Mouse (Mus musculus): Measurements from ENCODE around the gene Atp1b2. TPM values are rescaled to one million over a fixed set of nuclear protein-coding genes. Genes with fewer than 3 reads are reported as not detected.
A peak's percentile ranks its signal among the peaks of the same experiment; 100 is the strongest.

The Atp1b2 gene
- total RNA-seq, 2 experiments from 2014 or later, result 402 to 407 TPM

- DNase-seq (ENCODE audit: low spot score in 2 of 2), result no peak
These were observed 3.7 kb upstream of the Atp1b2 start for GRCm38 (mm10) chr11:69609416-69609815.

- no peak for DNase-seq (ENCODE audit: low spot score in 2 of 2)
These were observed 2.8 kb upstream of the Atp1b2 start for GRCm38 (mm10) chr11:69608525-69608924.

GRCm38 (mm10) chr11:69606832-69607231 lies 1.1 kb upstream of the Atp1b2 start:
- no peak for DNase-seq (ENCODE audit: low spot score in 2 of 2)

- DNase-seq (ENCODE audit: low spot score in 2 of 2), result no peak
These were observed 701 bp upstream of the Atp1b2 start for GRCm38 (mm10) chr11:69606491-69606795.

DNA sequence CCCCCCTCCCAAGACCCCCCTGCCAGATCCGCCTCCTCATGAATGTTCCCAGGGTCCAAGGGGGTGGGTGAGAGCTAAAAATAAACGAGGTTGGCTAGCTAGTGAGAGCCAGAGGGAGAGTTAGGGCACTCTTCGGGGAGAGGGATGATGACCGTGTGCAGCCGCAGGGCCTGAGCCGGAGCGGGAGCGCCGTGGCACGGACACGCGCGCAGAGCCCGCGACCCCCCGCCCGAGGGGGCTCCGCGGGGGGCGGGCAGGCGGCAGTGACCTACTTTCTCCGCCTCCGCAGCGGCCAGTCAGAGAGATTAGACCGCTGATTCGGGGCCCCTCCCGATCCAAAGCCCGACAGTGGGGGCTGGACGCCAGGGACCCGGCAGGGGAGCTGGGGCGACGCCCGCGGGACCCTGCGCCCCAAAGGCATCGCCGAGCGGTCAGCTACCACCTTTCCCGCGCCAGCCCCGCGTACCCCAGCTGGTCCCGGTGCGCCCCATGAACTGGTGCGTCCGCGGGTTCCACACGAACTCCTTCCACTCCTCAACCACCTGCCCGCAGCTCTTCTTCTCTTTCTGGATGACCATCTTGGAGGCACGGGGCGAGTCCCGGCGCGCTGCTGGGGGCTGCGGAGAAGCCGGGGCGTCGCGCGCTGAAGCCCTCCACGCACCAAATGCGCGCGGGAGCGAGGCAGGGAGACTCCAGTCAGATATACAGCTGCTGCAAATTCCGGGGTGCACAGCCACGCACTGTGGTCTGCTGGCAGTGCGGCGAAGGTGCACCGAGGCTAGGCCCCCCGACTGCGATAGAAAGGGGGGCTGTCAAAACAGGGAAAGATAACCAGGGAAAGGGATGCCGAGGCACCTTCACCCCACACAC lies 712 bp downstream of the Atp1b2 start:
- peak in 1 of 2 experiments; percentile 33 for DNase-seq (ENCODE audit: low spot score in 2 of 2)

- no peak for DNase-seq (ENCODE audit: low spot score in 2 of 2)
These were observed 1.4 kb downstream of the Atp1b2 start for GRCm38 (mm10) chr11:69604347-69604746.

DNA sequence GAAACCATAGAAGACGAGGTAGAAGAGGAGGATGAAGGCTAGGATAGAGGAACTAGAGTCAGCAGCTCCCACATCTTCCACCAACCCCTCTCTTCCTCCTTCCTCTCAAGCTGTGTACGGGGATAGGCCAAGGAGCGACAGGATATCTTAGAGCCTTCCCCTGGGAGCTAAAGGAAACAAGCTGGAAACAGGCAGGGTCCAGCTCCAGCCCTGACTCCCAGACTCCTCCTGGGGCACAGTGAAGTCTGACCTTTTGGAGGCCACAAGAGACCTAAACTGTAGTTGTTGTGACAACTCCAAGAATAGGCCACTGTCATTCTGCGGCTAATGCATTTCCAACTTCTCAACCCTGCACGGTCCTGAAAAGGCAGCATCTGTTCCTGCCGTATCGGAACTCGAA lies 2.2 kb downstream of the Atp1b2 start:
- DNase-seq (ENCODE audit: low spot score in 2 of 2), result no peak

DNA sequence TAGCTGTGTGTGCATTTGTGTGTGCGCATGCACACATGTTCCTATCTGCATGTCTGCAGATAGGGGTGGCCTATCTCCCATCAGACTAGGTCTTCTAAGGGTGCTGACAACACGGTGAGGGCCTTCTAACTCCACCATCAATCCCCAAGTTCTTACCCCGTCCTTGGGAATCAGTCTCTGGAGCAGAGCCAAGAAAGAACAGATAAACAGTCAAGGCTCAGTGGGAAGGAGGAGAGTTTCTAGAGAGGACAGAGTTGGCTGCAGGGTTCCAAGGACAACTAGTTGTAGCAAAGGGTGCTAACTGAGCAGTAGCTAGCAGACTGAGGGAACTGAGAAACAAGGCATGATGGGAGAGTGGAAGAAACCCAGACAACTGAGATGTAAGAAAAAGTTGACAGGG lies 4.0 kb downstream of the Atp1b2 start:
- no peak for DNase-seq (ENCODE audit: low spot score in 2 of 2)

- peak; percentile 52 to 70 for DNase-seq (ENCODE audit: low spot score in 2 of 2)
These were observed 5.6 kb downstream of the Atp1b2 start for GRCm38 (mm10) chr11:69600098-69600497.

GRCm38 (mm10) chr11:69599436-69599835 lies 6.3 kb downstream of the Atp1b2 start:
- no peak for DNase-seq (ENCODE audit: low spot score in 2 of 2)

DNA sequence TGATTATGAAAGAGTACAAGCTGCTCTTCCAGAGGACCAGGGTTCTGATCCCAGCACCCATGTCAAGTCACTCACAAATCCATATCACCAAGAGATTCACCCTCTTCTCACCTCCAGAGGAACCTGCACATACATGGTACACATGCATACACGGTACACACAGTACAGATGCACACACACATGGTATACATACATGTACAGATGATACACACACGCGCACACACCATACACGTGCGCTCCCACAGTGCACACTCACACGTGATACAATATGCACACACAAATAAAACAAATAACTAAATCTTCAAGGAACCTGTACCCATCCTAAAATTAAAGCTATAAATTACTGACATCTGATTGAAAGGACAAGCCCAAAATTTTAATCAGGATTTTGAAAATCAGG lies 10.9 kb downstream of the Atp1b2 start:
- DNase-seq (ENCODE audit: low spot score in 2 of 2), result no peak

DNA sequence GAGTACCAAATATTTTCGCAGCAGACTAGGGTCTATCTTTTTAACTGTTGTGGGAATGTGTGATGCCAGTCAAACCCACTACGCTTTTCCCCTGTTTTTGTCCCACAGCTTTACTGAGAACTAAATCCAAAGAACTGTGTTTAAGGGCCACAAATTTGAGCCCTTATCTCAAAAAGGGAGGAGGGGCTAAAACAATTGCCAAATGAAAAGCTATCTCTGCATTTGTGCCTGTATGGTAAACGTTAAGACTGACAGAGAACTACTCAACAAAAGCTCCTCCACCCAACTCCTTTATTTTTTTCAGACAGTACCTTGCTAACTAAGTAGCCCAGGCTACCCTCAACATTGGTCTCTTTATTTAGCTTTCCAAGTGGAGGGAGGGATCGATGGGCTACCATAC lies 12.9 kb downstream of the Atp1b2 start:
- no peak for DNase-seq (ENCODE audit: low spot score in 2 of 2)

- DNase-seq (ENCODE audit: low spot score in 2 of 2), result peak; percentile 49 to 68
These were observed 13.7 kb downstream of the Atp1b2 start for GRCm38 (mm10) chr11:69591899-69592637.

- no peak for DNase-seq (ENCODE audit: low spot score in 2 of 2)
These were observed 14.3 kb downstream of the Atp1b2 start for GRCm38 (mm10) chr11:69591424-69591823.

DNA sequence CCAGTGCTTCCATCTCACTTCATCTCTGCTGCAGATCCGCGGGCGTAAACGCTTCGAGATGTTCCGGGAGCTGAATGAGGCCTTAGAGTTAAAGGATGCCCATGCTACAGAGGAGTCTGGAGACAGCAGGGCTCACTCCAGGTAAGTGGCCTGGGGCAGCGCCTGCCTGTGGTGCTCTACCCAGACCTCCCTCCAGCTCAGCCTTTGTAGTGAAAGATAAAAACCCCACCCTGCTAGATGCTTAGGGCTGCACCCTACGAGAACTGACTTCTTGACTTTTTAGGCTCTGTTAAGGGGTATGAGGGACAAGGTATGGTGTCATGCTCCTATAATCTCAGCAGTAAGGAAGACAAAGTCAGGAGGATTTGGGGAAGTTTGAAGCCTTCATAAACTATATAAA lies 15.1 kb downstream of the Atp1b2 start:
- DNase-seq (ENCODE audit: low spot score in 2 of 2), result no peak

DNA sequence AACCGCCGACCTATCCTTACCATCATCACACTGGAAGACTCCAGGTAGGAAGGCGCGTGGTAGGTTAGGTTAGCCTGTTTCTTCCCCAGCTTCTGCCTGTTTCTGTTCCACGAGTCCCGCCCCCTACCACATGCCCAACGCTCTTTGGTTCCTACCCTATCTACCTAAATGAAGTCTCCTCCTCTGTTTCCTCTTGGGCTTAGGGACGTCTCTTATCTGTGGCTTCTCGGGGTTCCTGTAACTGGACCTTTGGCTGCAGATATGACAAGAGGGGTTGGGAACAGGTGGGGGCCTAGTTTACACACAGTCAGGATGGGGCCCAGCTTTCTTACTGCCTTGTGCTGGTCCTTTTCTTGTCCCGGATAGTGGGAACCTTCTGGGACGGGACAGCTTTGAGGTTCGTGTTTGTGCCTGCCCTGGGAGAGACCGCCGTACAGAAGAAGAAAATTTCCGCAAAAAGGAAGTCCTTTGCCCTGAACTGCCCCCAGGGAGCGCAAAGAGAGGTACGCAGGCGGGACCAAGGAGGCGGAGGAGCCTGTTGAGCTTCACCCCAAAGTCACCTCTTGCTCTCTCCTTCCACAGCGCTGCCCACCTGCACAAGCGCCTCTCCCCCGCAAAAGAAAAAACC lies 16.4 kb downstream of the Atp1b2 start:
- no peak for DNase-seq (ENCODE audit: low spot score in 2 of 2)

DNA sequence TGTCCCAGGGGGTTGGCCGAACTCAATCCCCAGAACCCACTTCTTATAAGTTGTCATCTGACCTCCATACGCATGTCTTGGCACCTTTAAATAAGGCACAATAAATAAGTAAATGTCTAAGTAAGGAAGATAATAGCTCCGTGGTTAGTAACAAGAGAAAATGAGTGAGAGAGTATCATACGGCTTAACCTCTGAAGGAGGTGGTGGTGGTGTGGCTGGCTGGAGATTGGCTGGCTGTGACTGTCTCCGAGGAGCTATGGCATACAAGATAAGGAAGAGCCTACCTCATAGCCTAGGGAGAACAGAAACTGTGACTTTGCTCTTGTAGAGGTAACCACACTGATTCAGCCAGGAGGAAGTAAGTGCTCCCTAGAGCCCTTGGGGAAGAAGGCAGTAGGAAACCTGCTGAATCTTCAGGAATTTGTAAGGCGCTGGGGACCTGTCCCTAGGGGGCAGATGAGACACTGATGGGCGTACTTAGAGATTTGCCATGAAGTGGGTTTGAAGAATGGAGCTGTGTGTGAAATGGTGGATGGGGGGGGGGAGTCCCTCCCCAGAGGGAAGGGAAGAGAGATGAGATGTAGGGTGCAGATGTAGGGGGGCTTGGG lies 19.9 kb downstream of the Atp1b2 start:
- no peak for DNase-seq (ENCODE audit: low spot score in 2 of 2)

GRCm38 (mm10) chr11:69584937-69585336 lies 20.8 kb downstream of the Atp1b2 start:
- no peak for DNase-seq (ENCODE audit: low spot score in 2 of 2)

DNA sequence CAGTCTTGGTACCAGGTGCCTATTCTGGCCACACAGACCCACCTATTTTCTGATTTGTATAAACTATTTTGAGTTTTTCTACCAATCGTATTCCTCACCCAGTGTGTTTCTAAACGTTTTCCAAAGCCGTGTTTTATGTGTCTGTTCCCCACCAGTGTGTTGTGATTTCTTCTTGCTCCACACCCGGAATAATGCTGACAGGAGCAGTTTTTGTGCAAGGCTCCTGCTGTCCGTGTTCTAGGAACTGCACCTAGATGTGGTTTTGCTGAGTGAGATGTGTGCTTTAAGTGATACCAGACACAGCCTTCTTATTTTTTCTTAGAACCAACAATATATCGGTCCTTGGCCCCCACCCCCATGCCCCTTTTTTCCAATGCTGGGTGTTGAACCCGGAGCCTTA lies 21.7 kb downstream of the Atp1b2 start:
- no peak for DNase-seq (ENCODE audit: low spot score in 2 of 2)

DNA sequence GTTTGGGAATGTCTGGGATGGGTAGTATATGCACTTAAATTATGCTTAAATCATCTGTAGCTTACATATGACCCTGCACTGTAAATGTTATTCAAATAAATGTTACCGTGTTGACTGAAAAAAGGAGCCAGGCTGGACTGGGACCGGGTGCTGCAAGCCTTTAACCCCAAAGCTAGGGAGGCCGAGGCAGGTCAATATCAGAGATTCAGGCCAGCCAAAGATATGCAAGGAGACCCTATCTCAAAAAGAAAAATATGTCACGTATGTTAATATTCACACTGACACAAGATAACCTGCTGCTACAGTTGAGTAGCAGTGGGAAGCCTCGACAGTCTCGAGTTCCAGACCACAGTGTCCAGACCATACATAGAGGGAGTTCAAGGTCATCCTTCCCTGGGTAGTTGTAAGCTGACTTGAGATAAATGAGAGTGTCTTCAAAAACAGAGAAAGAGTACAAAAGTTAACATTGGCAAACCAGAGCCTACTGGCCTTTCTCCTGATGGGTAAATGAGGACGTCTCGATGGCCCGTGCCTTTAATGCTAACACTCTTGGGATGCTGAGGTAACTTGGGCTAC lies 23.4 kb downstream of the Atp1b2 start:
- DNase-seq (ENCODE audit: low spot score in 2 of 2), result no peak

DNA sequence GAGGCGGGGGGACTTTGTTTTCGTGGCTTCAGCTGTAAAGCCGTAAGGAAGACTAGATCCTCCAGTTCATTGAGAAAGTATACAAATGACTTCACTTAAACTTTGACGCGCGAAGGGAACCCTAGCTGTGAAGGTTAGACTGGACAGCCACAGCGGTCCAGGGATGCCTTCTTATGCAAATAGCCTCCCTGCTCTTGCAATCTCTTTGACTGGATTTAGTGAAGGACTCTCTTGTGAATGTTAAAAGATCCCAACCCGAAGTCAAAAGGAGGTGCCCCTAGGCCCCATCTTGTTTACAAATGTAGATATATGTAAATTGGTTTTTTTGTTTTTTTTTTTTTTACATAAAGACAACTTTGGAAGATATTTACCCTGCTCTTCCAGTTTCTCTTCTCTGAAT lies 23.9 kb downstream of the Atp1b2 start:
- DNase-seq (ENCODE audit: low spot score in 2 of 2), result no peak
